Mouse (Mus musculus): ENCODE measurements around the gene Mtus2. TPM values are rescaled to one million over a fixed set of nuclear protein-coding genes. Genes with fewer than 3 reads are reported as not detected.

Gene Mtus2
- polyA plus RNA-seq, 1 experiment, result 0.04 TPM

DNA sequence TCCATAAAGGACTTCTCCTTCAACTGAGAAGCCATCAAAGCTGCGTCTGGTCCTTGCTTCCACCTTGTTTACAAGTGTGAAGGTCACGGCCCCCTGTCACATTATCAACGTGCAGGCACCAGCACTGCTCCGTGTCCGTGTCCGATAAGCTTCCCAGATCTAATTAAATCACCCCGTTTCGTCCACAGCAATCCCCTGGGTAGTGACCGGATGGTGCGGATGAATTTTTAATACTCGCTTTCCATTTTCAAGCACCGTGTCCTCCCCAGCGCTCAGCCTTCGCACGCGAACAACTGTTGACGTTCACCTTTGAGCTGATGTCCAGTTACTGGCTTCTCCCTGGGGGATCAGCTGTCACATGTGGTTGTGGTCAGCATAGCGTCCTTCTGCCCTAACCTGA, 276.6 kb downstream of the Mtus2 start:
- no peaks in the 10 kb centered on the region for H3K36me3 ChIP-seq (ENCODE audit: control insufficient read depth, insufficient read depth)
- no peaks in the 10 kb centered on the region for H3K79me2 ChIP-seq (ENCODE audit: control insufficient read depth, insufficient read depth)
- H3K4me3 ChIP-seq (ENCODE audit: insufficient read depth, poor library complexity, severe bottlenecking), result no peak overlapping the region
- no peaks in the 10 kb centered on the region for H3K79me3 ChIP-seq (ENCODE audit: low read depth)
- H3K27me3 ChIP-seq (ENCODE audit: control insufficient read depth, insufficient read depth, insufficient read length), result no peaks in the 10 kb centered on the region
- H3ac ChIP-seq (ENCODE audit: control insufficient read depth, insufficient read length, low read depth), result no peak overlapping the region
- TF ChIP-seq MYOD1 (IDR thresholded peaks at IDR 0.05; ENCODE audit: control insufficient read depth, insufficient read length, low read depth) (no peak), CEBPB (IDR thresholded peaks at IDR 0.05; ENCODE audit: low read depth) (no peak), FOSL1 (IDR thresholded peaks at IDR 0.05; ENCODE audit: insufficient read depth, low read length, poor library complexity, severe bottlenecking) (no peak), USF1 (IDR thresholded peaks at IDR 0.05; ENCODE audit: low read depth) (no peak), CTCF (IDR thresholded peaks at IDR 0.05; ENCODE audit: control insufficient read depth, insufficient read depth, insufficient read length) (no peak), MAX (IDR thresholded peaks at IDR 0.05) (no peak), MYOG (IDR thresholded peaks at IDR 0.05; ENCODE audit: control insufficient read depth, extremely low read depth, insufficient read length) (no peak)

DNA sequence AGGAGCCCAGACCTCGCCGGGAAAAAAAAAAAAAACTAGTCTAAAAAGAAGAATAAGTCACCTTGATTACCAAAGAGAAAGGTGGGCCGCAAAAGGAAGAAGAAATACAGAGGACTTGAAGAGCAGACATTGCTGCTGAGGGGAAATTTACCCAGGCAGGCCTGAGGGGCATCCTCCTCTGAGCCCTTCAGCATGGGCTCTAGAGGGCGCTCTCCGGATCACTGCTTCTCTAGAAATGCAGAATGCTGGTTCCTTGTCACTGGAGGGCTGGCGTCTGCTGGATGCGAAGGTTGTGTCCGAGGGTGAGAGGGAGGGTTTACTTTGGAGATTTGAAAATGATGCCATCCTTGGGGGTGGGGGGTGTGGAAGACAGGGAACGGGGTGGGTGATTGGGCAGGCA, 279.5 kb downstream of the Mtus2 start:
- H3K79me3 ChIP-seq (ENCODE audit: low read depth), result no peaks in the 10 kb centered on the region
- no peak for TF ChIP-seq CEBPB (IDR thresholded peaks at IDR 0.05; ENCODE audit: low read depth)
- no peak for TF ChIP-seq MAX (IDR thresholded peaks at IDR 0.05)
- no peak for TF ChIP-seq USF1 (IDR thresholded peaks at IDR 0.05; ENCODE audit: low read depth)
- no peak for TF ChIP-seq FOSL1 (IDR thresholded peaks at IDR 0.05; ENCODE audit: insufficient read depth, low read length, poor library complexity, severe bottlenecking)
- no peak for TF ChIP-seq MYOG (IDR thresholded peaks at IDR 0.05; ENCODE audit: control insufficient read depth, extremely low read depth, insufficient read length)
- no peak for TF ChIP-seq MYOD1 (IDR thresholded peaks at IDR 0.05; ENCODE audit: control insufficient read depth, insufficient read length, low read depth)
- no peak for TF ChIP-seq CTCF (IDR thresholded peaks at IDR 0.05; ENCODE audit: control insufficient read depth, insufficient read depth, insufficient read length)
- H3K79me2 ChIP-seq (ENCODE audit: control insufficient read depth, insufficient read depth), result no peaks in the 10 kb centered on the region
- no peak overlapping the region for H3ac ChIP-seq (ENCODE audit: control insufficient read depth, insufficient read length, low read depth)
- H3K36me3 ChIP-seq (ENCODE audit: control insufficient read depth, insufficient read depth), result no peaks in the 10 kb centered on the region
- no peaks in the 10 kb centered on the region for H3K27me3 ChIP-seq (ENCODE audit: control insufficient read depth, insufficient read depth, insufficient read length)
- no peak overlapping the region for H3K4me3 ChIP-seq (ENCODE audit: insufficient read depth, poor library complexity, severe bottlenecking)

DNA sequence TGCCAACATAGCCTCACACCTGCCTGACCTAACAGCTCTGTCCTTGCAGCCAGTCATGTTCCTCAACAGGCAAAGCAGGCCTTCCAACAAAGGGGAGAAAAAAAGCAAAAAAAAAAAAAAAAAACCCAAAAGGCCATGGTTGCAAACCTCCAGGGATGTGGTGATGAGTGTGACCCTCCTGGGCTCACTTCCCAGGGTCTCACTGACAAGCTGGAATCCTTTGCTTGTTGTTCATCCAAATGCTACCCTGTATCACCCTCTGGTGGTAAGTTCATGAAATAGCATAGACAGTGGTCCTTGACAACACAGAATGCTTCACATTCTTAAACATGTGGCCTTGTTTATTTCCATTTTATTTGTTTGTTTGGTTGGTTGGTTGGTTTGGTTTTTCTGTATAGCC, 281.9 kb downstream of the Mtus2 start:
- Histone ChIP-seq H3K27me3 (ENCODE audit: control insufficient read depth, insufficient read depth, insufficient read length) (no peaks in the 10 kb centered on the region), H3K79me2 (ENCODE audit: control insufficient read depth, insufficient read depth) (no peaks in the 10 kb centered on the region), H3K79me3 (ENCODE audit: low read depth) (no peaks in the 10 kb centered on the region), H3K4me3 (ENCODE audit: insufficient read depth, poor library complexity, severe bottlenecking) (no peak overlapping the region), H3ac (ENCODE audit: control insufficient read depth, insufficient read length, low read depth) (no peak overlapping the region), H3K36me3 (ENCODE audit: control insufficient read depth, insufficient read depth) (no peaks in the 10 kb centered on the region)
- TF ChIP-seq USF1 (IDR thresholded peaks at IDR 0.05; ENCODE audit: low read depth) (no peak), CEBPB (IDR thresholded peaks at IDR 0.05; ENCODE audit: low read depth) (no peak), MYOG (IDR thresholded peaks at IDR 0.05; ENCODE audit: control insufficient read depth, extremely low read depth, insufficient read length) (no peak), FOSL1 (IDR thresholded peaks at IDR 0.05; ENCODE audit: insufficient read depth, low read length, poor library complexity, severe bottlenecking) (no peak), MAX (IDR thresholded peaks at IDR 0.05) (no peak), MYOD1 (IDR thresholded peaks at IDR 0.05; ENCODE audit: control insufficient read depth, insufficient read length, low read depth) (no peak), CTCF (IDR thresholded peaks at IDR 0.05; ENCODE audit: control insufficient read depth, insufficient read depth, insufficient read length) (peak; percentile 8)

DNA sequence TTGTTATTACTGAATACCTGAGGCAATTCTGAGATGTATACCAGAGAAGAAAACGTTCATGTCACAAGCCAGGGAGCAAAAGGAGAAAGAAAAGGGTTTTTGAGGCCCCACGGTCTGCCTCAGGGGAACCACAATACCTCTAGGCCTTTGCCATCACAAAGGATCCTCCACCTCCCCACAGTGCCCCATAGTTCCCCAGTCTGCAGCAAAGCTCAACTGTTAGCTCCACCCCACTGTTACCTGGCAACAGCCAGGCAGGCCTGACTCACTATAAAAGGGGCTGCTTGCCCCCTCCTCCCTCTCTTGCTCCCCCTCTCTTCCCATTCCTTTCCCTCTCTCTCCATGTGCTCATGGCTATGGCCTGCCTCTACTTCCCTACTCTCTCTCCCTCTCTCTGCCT, 282.6 kb downstream of the Mtus2 start:
- Histone ChIP-seq H3K79me2 (ENCODE audit: control insufficient read depth, insufficient read depth) (no peaks in the 10 kb centered on the region), H3K36me3 (ENCODE audit: control insufficient read depth, insufficient read depth) (no peaks in the 10 kb centered on the region), H3K79me3 (ENCODE audit: low read depth) (no peaks in the 10 kb centered on the region), H3ac (ENCODE audit: control insufficient read depth, insufficient read length, low read depth) (no peak overlapping the region), H3K27me3 (ENCODE audit: control insufficient read depth, insufficient read depth, insufficient read length) (no peaks in the 10 kb centered on the region), H3K4me3 (ENCODE audit: insufficient read depth, poor library complexity, severe bottlenecking) (no peak overlapping the region)
- no peak for TF ChIP-seq MYOD1 (IDR thresholded peaks at IDR 0.05; ENCODE audit: control insufficient read depth, insufficient read length, low read depth)
- TF ChIP-seq USF1 (IDR thresholded peaks at IDR 0.05; ENCODE audit: low read depth), result no peak
- no peak for TF ChIP-seq FOSL1 (IDR thresholded peaks at IDR 0.05; ENCODE audit: insufficient read depth, low read length, poor library complexity, severe bottlenecking)
- no peak for TF ChIP-seq MAX (IDR thresholded peaks at IDR 0.05)
- TF ChIP-seq CEBPB (IDR thresholded peaks at IDR 0.05; ENCODE audit: low read depth), result no peak
- TF ChIP-seq CTCF (IDR thresholded peaks at IDR 0.05; ENCODE audit: control insufficient read depth, insufficient read depth, insufficient read length), result no peak
- TF ChIP-seq MYOG (IDR thresholded peaks at IDR 0.05; ENCODE audit: control insufficient read depth, extremely low read depth, insufficient read length), result no peak

DNA sequence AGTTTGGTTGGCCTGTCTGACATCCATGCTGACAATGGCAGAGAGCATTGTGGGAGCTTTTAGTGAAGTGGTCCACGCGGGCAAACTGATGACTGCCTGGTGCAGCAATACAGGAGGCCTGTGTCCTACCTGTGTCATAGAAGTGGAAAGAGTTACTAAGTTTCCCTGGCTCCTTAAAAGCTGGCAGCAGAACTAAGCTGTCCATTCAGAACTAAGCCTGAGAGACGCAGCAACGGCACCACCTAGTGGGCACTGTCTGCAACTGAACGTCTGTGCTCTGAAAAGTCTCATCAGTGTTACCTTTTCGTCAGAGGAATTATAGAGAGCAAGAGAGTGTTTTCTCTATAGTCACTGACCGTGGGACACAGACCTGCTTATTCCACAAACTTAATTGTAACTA, 284.8 kb downstream of the Mtus2 start:
- TF ChIP-seq MAX (IDR thresholded peaks at IDR 0.05) (no peak), CTCF (IDR thresholded peaks at IDR 0.05; ENCODE audit: control insufficient read depth, insufficient read depth, insufficient read length) (peak; percentile 67)

DNA sequence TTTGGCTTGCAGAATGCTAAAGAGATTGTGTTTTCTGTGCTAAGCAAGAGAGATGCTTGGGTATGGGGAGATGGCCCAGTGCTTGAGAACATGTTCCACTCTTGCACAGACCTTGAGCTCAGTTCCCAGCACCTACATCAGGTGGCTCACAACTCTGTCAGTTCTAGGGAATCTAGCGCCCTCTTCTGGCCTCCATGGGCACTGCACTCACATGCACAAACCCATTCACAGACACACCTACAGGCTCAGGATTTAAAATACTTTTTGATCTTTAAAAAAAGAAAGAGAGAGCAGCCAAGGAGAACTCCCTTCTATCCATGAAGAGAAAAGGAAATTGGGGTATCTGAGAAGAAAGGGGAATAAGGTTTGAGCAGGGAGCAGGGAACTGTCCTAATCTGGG, 287.4 kb downstream of the Mtus2 start:
- Histone ChIP-seq H3ac (ENCODE audit: control insufficient read depth, insufficient read length, low read depth) (no peak overlapping the region), H3K36me3 (ENCODE audit: control insufficient read depth, insufficient read depth) (no peaks in the 10 kb centered on the region), H3K79me3 (ENCODE audit: low read depth) (no peaks in the 10 kb centered on the region), H3K79me2 (ENCODE audit: control insufficient read depth, insufficient read depth) (no peaks in the 10 kb centered on the region), H3K4me3 (ENCODE audit: insufficient read depth, poor library complexity, severe bottlenecking) (no peak overlapping the region), H3K27me3 (ENCODE audit: control insufficient read depth, insufficient read depth, insufficient read length) (peaks cover 6% of the 10 kb centered on the region)
- TF ChIP-seq CEBPB (IDR thresholded peaks at IDR 0.05; ENCODE audit: low read depth) (no peak), FOSL1 (IDR thresholded peaks at IDR 0.05; ENCODE audit: insufficient read depth, low read length, poor library complexity, severe bottlenecking) (no peak), USF1 (IDR thresholded peaks at IDR 0.05; ENCODE audit: low read depth) (no peak), CTCF (IDR thresholded peaks at IDR 0.05; ENCODE audit: control insufficient read depth, insufficient read depth, insufficient read length) (no peak), MAX (IDR thresholded peaks at IDR 0.05) (no peak), MYOD1 (IDR thresholded peaks at IDR 0.05; ENCODE audit: control insufficient read depth, insufficient read length, low read depth) (no peak), MYOG (IDR thresholded peaks at IDR 0.05; ENCODE audit: control insufficient read depth, extremely low read depth, insufficient read length) (no peak)

More for the DNA sequence above, 284.8 kb downstream of the Mtus2 start:
- H3K79me3 ChIP-seq (ENCODE audit: low read depth), result no peaks in the 10 kb centered on the region
- no peak overlapping the region for H3K4me3 ChIP-seq (ENCODE audit: insufficient read depth, poor library complexity, severe bottlenecking)
- H3K36me3 ChIP-seq (ENCODE audit: control insufficient read depth, insufficient read depth), result no peaks in the 10 kb centered on the region
- no peak overlapping the region for H3ac ChIP-seq (ENCODE audit: control insufficient read depth, insufficient read length, low read depth)
- no peaks in the 10 kb centered on the region for H3K79me2 ChIP-seq (ENCODE audit: control insufficient read depth, insufficient read depth)
- no peaks in the 10 kb centered on the region for H3K27me3 ChIP-seq (ENCODE audit: control insufficient read depth, insufficient read depth, insufficient read length)

Data from C2C12 (cell line).